Mouse (Mus musculus): ENCODE results near the gene Spon1. TPM values are rescaled to one million over a fixed set of nuclear protein-coding genes. Genes with fewer than 3 reads are reported as not detected.

Gene Spon1
- polyA plus RNA-seq, 1 experiment, result 43.4 TPM

DNA sequence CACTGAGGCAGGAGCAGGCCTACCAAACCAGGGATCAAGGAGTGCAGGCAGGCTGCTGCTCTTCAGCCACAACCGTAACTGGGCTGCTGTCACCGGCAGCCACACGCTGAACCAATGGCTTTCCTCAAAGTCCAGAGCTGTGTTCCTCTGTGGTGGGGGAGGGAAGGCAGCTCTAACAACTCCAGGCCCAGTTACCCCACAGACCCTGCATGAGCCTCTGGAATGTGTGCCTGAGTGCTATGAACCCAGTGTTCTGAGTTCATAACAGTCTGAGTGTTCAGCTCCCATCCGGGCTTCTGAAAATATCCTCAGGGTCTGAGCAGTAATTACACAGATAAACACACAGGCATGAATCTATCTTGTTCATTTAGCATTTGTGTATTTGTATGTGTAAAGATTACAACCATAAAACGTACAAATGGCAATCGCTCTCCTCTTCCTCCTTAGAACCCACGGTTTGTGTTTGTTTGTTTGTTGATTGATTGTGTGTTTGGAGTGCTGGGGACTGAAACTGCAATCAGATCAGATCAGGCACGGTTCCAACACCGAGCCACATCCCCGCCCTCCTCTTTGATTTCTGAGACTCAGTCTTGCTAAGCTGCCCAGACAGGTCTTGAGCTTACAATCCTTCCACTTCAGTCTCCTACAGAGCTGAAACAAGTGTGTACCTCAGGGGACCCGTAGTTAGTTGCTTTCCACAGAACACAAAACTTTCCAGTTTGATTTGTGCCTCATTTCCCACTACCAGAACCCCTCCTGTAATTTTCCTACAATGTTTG lies 299.8 kb downstream of the Spon1 start:
- no peak for TF ChIP-seq POLR2A (IDR thresholded peaks at IDR 0.05; ENCODE audit: borderline replicate concordance, extremely low read depth, insufficient read depth, insufficient read length, poor library complexity, severe bottlenecking)

DNA sequence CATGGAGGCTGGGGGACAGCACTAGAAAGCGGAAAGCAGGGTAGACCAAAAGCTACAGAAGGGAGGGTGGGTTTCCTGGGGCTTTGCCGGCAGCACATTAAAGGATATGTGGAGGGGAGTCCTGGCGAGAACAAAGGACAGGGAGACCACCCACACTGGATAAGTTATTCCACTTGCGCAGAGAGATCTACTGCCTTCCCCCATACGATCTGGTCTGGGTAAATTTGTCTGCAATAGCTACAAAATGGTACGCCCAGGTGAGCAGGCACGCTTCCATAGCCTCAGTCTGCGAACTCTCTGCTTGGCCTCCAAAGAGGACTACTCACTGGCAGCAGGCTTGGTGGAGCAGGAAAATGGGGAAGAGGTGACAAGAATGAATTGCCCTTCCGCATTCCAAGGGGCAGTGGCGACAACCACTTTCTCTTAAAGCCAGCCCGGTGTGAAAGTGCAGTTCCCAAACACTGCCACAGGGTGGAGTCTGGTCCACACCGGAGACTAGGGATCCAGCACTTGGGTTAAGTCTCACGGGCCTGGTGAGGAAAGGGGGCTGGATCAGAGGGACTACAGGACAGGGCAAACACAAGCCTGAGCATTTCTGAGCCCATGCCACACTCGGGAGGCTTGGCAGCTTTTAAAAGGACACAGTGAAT lies 300.9 kb downstream of the Spon1 start:
- TF ChIP-seq POLR2A (IDR thresholded peaks at IDR 0.05; ENCODE audit: borderline replicate concordance, extremely low read depth, insufficient read depth, insufficient read length, poor library complexity, severe bottlenecking), result no peak
- TF ChIP-seq CTCF (IDR thresholded peaks at IDR 0.05; ENCODE audit: borderline replicate concordance, extremely low read depth, insufficient read depth, insufficient read length), result peak; percentile 97

More for the DNA sequence above, 299.8 kb downstream of the Spon1 start:
- DNase-seq (ENCODE audit: low read depth), result peak; percentile 19

DNA sequence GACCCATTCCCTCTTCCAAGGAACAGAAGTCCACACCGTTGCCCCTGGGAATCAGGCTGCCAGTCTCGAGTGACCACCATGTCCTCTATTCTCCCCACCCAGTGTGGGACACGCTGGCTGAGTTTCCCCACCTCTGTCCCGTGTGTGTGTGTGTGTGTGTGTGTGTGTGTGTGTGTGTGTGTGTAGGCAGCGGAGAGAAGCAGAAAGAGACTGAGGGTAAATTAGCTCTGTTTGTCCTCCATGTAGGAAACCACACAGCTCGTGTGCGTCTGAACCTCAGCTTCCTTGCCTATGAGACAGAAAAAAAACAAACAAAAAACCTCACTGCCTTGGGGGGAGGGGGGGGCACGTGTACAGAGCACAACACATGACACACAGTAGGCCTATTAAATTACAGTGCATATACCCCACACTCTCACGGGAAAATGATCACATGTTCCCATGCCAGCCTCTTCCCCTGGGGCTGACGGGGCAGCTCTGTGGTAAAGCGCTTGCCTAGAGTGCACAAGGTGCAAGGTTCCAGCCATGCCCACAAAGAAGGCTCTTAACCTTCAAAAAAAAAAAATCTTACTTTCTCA lies 303.2 kb downstream of the Spon1 start:
- DNase-seq (ENCODE audit: low read depth), result no peak
- TF ChIP-seq POLR2A (IDR thresholded peaks at IDR 0.05; ENCODE audit: borderline replicate concordance, extremely low read depth, insufficient read depth, insufficient read length, poor library complexity, severe bottlenecking), result no peak
- TF ChIP-seq CTCF (IDR thresholded peaks at IDR 0.05; ENCODE audit: borderline replicate concordance, extremely low read depth, insufficient read depth, insufficient read length), result no peak

More for the DNA sequence above, 300.9 kb downstream of the Spon1 start:
- peak; percentile 86 for DNase-seq (ENCODE audit: low read depth)

GRCm38 (mm10) chr7:114069726-114070457 lies 304.1 kb downstream of the Spon1 start:
- no peak for TF ChIP-seq CTCF (IDR thresholded peaks at IDR 0.05; ENCODE audit: borderline replicate concordance, extremely low read depth, insufficient read depth, insufficient read length)
- no peak for TF ChIP-seq POLR2A (IDR thresholded peaks at IDR 0.05; ENCODE audit: borderline replicate concordance, extremely low read depth, insufficient read depth, insufficient read length, poor library complexity, severe bottlenecking)
- DNase-seq (ENCODE audit: low read depth), result no peak

DNA sequence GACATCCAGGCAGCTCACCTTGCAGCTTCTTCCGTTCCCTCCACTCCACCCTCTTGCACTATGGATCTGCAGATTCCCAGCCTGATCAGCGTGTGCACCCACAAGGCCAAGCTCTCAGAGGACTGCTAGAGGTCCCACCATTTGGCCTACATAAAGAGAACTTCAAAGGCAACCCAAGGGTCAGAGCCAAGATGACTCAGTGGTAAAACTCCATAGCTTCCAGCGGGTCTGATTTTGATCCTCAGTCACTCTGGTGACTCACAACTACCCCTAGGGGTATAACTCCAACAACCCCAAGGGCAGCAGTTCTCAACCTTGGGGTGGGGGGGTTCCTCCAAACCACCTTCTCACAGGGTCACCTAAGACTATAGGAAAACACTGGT lies 304.7 kb downstream of the Spon1 start:
- no peak for DNase-seq (ENCODE audit: low read depth)
- TF ChIP-seq CTCF (IDR thresholded peaks at IDR 0.05; ENCODE audit: borderline replicate concordance, extremely low read depth, insufficient read depth, insufficient read length), result no peak
- TF ChIP-seq POLR2A (IDR thresholded peaks at IDR 0.05; ENCODE audit: borderline replicate concordance, extremely low read depth, insufficient read depth, insufficient read length, poor library complexity, severe bottlenecking), result no peak

GRCm38 (mm10) chr7:114071395-114071794 lies 305.6 kb downstream of the Spon1 start:
- no peak for TF ChIP-seq CTCF (IDR thresholded peaks at IDR 0.05; ENCODE audit: borderline replicate concordance, extremely low read depth, insufficient read depth, insufficient read length)
- no peak for TF ChIP-seq POLR2A (IDR thresholded peaks at IDR 0.05; ENCODE audit: borderline replicate concordance, extremely low read depth, insufficient read depth, insufficient read length, poor library complexity, severe bottlenecking)
- DNase-seq (ENCODE audit: low read depth), result no peak

GRCm38 (mm10) chr7:114071851-114072616 lies 306.2 kb downstream of the Spon1 start:
- no peak for TF ChIP-seq CTCF (IDR thresholded peaks at IDR 0.05; ENCODE audit: borderline replicate concordance, extremely low read depth, insufficient read depth, insufficient read length)
- TF ChIP-seq POLR2A (IDR thresholded peaks at IDR 0.05; ENCODE audit: borderline replicate concordance, extremely low read depth, insufficient read depth, insufficient read length, poor library complexity, severe bottlenecking), result no peak
- no peak for DNase-seq (ENCODE audit: low read depth)

DNA sequence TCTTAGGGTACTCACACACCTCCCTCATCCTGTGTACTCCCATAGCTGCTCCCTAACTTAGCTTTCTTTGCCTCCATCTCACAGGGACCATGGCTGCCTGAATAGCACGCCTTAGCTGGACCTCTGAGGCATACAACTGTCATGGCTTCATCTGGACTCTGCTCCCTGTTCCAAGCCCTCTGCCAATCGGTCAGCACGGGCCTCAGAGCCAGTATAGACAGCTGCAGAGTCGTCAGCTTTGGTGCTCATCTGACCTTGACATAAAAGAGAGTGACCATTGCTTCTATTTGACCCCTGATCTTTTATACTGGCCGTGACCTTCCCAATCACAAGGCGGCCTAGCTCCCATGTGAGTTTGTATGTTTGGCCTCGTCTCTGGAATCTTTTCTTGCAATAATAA lies 308.3 kb downstream of the Spon1 start:
- DNase-seq (ENCODE audit: low read depth), result no peak
- TF ChIP-seq POLR2A (IDR thresholded peaks at IDR 0.05; ENCODE audit: borderline replicate concordance, extremely low read depth, insufficient read depth, insufficient read length, poor library complexity, severe bottlenecking) (no peak), CTCF (IDR thresholded peaks at IDR 0.05; ENCODE audit: borderline replicate concordance, extremely low read depth, insufficient read depth, insufficient read length) (no peak)

- no peak for TF ChIP-seq POLR2A (IDR thresholded peaks at IDR 0.05; ENCODE audit: borderline replicate concordance, extremely low read depth, insufficient read depth, insufficient read length, poor library complexity, severe bottlenecking)
- TF ChIP-seq CTCF (IDR thresholded peaks at IDR 0.05; ENCODE audit: borderline replicate concordance, extremely low read depth, insufficient read depth, insufficient read length), result no peak
- DNase-seq (ENCODE audit: low read depth), result no peak
Observed at GRCm38 (mm10) chr7:114074595-114074994, 308.8 kb downstream of the Spon1 start.

DNA sequence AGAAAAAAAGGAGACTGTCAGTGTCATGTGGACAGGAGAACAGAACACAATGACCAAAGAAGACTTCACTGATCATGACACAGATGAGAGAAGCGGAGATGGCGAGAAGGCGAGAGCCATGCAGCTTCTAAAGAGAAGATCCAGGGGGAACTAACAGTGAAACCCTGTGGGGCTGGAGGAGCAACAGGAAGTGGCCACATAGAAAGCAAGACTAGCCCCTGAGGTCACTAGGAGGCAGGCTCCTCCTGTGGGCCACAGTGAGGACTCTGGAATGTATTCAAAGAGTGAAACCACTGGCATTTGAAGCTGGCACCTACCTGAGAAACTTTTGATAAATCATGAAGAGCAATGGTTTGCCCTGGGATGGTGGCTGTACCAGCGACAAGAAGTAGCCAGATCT lies 313.5 kb downstream of the Spon1 start:
- no peak for DNase-seq (ENCODE audit: low read depth)
- TF ChIP-seq CTCF (IDR thresholded peaks at IDR 0.05; ENCODE audit: borderline replicate concordance, extremely low read depth, insufficient read depth, insufficient read length) (no peak), POLR2A (IDR thresholded peaks at IDR 0.05; ENCODE audit: borderline replicate concordance, extremely low read depth, insufficient read depth, insufficient read length, poor library complexity, severe bottlenecking) (no peak)
